Mouse (Mus musculus) heart, postnatal 4 days (tissue): ENCODE measurements at regions not wholly inside any gene's neighbourhood (a gene's known extent, or its start where the extent isn't known, plus 50 kb on each side); places are given as distances from the start of the nearest gene placed in this dataset.
A peak's percentile ranks its signal among the peaks of the same experiment; 100 is the strongest.

Experiments
- DNase-seq: peaks from one replicate; pipeline ENCODE4 v3.0.0; 2021

- DNase-seq, result no peak
Measured at GRCm38 (mm10) chr14:46706462-46706861, 53.9 kb upstream of the Cdkn3 start.

GRCm38 (mm10) chr14:46704316-46704751 is 56.0 kb upstream of the Cdkn3 start:
- peak; percentile 56 for DNase-seq

GRCm38 (mm10) chr14:46702669-46703435 is 57.5 kb upstream of the Cdkn3 start:
- DNase-seq, result peak; percentile 76

- no peak for DNase-seq
Measured at GRCm38 (mm10) chr14:46692571-46692970, 67.8 kb upstream of the Cdkn3 start.

GRCm38 (mm10) chr14:46692067-46692466 is 68.3 kb upstream of the Cdkn3 start:
- DNase-seq, result no peak

- DNase-seq, result no peak
Measured at GRCm38 (mm10) chr14:46682728-46683127, 77.6 kb upstream of the Cdkn3 start.

GRCm38 (mm10) chr14:46678935-46679334 is 81.4 kb upstream of the Cdkn3 start:
- no peak for DNase-seq

- no peak for DNase-seq
Measured at GRCm38 (mm10) chr14:46671482-46672225, 88.7 kb upstream of the Cdkn3 start.

GRCm38 (mm10) chr14:46671062-46671461 is 89.3 kb upstream of the Cdkn3 start:
- no peak for DNase-seq

- DNase-seq, result no peak
Measured at GRCm38 (mm10) chr14:46670221-46671046, 89.9 kb upstream of the Cdkn3 start.

GRCm38 (mm10) chr14:46668275-46668674 is 92.1 kb upstream of the Cdkn3 start:
- DNase-seq, result no peak

- no peak for DNase-seq
Measured at GRCm38 (mm10) chr14:46664305-46664704, 96.0 kb upstream of the Cdkn3 start.

- DNase-seq, result no peak
Measured at GRCm38 (mm10) chr14:46663529-46663928, 96.8 kb upstream of the Cdkn3 start.

- DNase-seq, result no peak
Measured at GRCm38 (mm10) chr14:46661792-46662545, 98.4 kb upstream of the Cdkn3 start.

GRCm38 (mm10) chr14:46661118-46661791 is 99.1 kb upstream of the Cdkn3 start:
- no peak for DNase-seq

- DNase-seq, result no peak
Measured at GRCm38 (mm10) chr14:46659365-46659764, 101.0 kb upstream of the Cdkn3 start.

GRCm38 (mm10) chr14:46656249-46656648 is 104.1 kb upstream of the Cdkn3 start:
- DNase-seq, result no peak

GRCm38 (mm10) chr14:46647319-46647974 is 112.9 kb upstream of the Cdkn3 start:
- no peak for DNase-seq

- no peak for DNase-seq
Measured at GRCm38 (mm10) chr14:46646673-46647318, 113.5 kb upstream of the Cdkn3 start.

- DNase-seq, result no peak
Measured at GRCm38 (mm10) chr14:46639116-46639826, 121.1 kb upstream of the Cdkn3 start.
